Mouse (Mus musculus) stomach, embryonic 14.5 days (tissue): Measurements from ENCODE around the gene Map2k7. TPM values are rescaled to one million over a fixed set of nuclear protein-coding genes. Genes with fewer than 3 reads are reported as not detected.

Experiments
- ATAC-seq: fragments of 200-750 bp; cut with Nextera tagmentation; 2 replicates; pipeline ENCODE4 v1.8.0; 2017; ENCODE audit warnings: low read depth, moderate TSS enrichment; ENCODE audit not compliant: insufficient number of reproducible peaks, insufficient read depth, low FRiP score
- H3K27ac ChIP-seq: fragments of 300-500 bp; sonication (generic); 2 replicates; pipeline ENCODE4 v1.5.1; 2014; ENCODE audit warnings: mild to moderate bottlenecking, low read length, moderate library complexity, mixed read lengths
- H3K27me3 ChIP-seq: fragments of 300-500 bp; sonication (generic); 2 replicates; pipeline ENCODE4 v1.6.1; 2014; ENCODE audit warnings: low read length, control low read depth, mixed read lengths; ENCODE audit not compliant: control insufficient read depth, insufficient read depth
- H3K36me3 ChIP-seq: fragments of 300-500 bp; sonication (generic); 2 replicates; pipeline ENCODE4 v1.6.1; 2014; ENCODE audit warnings: mild to moderate bottlenecking, control low read depth, low read length, moderate library complexity, mixed read lengths; ENCODE audit not compliant: control insufficient read depth, insufficient read depth
- H3K4me1 ChIP-seq: fragments of 300-500 bp; sonication (generic); 2 replicates; pipeline ENCODE4 v1.6.1; 2014; ENCODE audit warnings: low read length, control low read depth, mixed read lengths; ENCODE audit not compliant: control insufficient read depth, insufficient read depth
- H3K4me2 ChIP-seq: fragments of 300-500 bp; sonication (generic); replicated peaks from 2 replicates; pipeline ENCODE4 v1.6.1; 2014; ENCODE audit warnings: low read depth, low read length, control low read depth
- H3K4me3 ChIP-seq: fragments of 300-500 bp; sonication (generic); 2 replicates; pipeline ENCODE4 v1.5.1; 2014; ENCODE audit warnings: low read depth, low read length, control low read depth
- H3K9ac ChIP-seq: fragments of 300-500 bp; sonication (generic); replicated peaks from 2 replicates; pipeline ENCODE4 v1.6.1; 2014; ENCODE audit warnings: low read depth, mild to moderate bottlenecking, control low read depth, low read length, moderate library complexity, mixed read lengths
- H3K9me3 ChIP-seq: fragments of 300-500 bp; sonication (generic); 2 replicates; pipeline ENCODE4 v1.6.1; 2016; ENCODE audit warnings: low read depth, low read length, control low read depth; ENCODE audit not compliant: control insufficient read depth
- WGBS: fragments of 180-500 bp; shearing (Covaris S2); extraction: QIAGEN DNeasy Blood & Tissue Kit; methylation state at CpG from one replicate; pipeline ENCODE4 v1.1.7; 2014; 5-methylcytosine and 5-hydroxymethylcytosine counted together
- polyA plus RNA-seq: library from polyadenylated mRNA; unstranded; fragments of >200 nt; fragmentation: Nextera tagmentation; extraction: Ambion mirVana; gene quantifications from 2 replicates; pipeline ENCODE4 v1.2.1, GENCODE M21; 2014

The Map2k7 gene
- polyA plus RNA-seq: 22.0 and 26.0 TPM in 2 replicates

DNA sequence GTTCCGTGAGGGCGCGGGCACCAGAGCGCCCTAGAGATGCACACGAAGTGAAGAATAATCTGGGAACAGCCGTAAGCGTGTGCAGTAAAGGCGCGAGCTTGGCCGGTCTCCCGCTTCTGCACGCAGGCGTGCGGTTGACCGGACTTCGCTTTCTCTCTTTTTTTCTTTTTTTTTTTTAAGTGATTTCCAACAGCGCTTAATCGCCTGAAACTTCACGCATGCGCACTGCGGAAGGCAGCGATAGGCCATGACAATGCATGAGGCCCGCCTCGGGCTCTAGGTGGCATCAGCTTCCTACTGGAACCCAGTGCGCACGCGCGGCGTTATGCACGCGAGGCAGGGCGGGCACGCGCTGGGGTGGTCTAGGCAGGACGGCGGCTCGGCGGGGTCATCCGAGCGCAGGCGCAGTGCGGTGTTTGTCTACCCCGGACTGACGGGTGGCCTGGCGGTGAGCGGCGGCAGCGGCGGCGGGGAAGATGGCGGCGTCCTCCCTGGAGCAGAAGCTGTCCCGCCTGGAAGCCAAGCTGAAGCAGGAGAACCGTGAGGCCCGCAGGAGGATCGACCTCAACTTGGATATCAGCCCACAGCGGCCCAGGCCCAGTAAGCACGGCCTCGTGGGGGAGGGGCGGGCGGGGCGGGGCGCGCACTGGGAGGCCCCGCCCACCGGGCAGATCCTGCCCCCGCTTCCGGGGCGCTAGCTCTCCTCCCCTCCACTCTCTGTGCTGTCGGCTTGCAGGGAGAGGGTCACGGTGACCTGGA, at the start of gene Map2k7, which contains the start of gene Gm49320:
TSS of gene Map2k7 (plus strand) at position 307 of the 759 bp plus-strand sequence.
TSS of gene Gm49320 (plus strand) at position 432 of the 759 bp plus-strand sequence.
- ATAC-seq: peak; percentile 95
- peak within 1 kb of the TSS; percentile 60 for H3K9ac ChIP-seq
- peak within 1 kb of the TSS; percentile 76 for H3K4me2 ChIP-seq

DNA sequence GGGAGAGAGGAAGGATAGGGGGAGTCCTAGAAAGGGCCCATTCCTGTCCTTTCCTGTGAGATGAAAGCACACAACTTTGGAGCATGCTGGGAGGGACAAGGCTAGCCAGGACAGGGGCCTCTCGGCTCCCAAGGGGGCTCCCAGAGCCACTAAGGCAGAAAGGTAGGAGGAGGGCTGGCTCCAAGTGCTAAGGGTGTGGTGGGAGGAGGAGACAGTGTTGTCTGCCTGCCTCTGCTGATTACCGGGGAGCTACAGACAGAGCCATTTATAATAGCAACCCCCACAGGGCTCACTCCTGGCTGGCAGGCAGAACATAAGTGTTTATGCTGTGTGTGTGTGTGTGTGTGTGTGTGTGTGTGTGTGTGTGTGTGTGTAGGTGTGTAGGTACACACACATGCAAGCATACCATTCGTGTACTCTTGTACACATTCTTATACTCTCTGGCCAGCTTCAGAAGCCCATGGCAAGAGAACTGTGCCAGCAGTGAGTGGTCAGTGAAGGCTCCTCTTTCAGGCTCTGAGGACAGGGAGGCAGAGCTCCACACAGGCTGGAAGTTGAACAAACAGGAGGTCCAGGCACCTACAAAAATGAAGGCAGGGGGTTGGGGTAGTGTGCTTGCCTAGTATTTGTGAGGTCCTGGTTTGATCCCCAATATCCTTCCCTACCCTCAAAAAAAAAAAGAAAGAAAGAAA, 49.4 kb upstream of the Map2k7 start:
- Histone ChIP-seq H3K4me1 (0 out of 2 replicates have a peak, but pooled peaks cover 3% of the 10 kb centered on the region), H3K9ac (no peak overlapping the region), H3K4me2 (no peak overlapping the region), H3K4me3 (no peak overlapping the region), H3K27ac (no peak overlapping the region), H3K36me3 (peaks cover 5% of the 10 kb centered on the region; the same call in 1 of the 2 replicates), H3K9me3 (no peaks in the 10 kb centered on the region), H3K27me3 (no peaks in the 10 kb centered on the region)
- no peak for ATAC-seq
- WGBS: 38% methylated on average over 3 of the region's 3 CpGs

More for the DNA sequence above, at the start of gene Map2k7, which contains the start of gene Gm49320:
- Histone ChIP-seq H3K27me3 (no peaks in the 10 kb centered on the region), H3K4me1 (peaks cover 17% of the 10 kb centered on the region), H3K27ac (peak within 1 kb of the TSS; percentile 97), H3K9me3 (no peaks in the 10 kb centered on the region), H3K4me3 (peak within 1 kb of the TSS; percentile 74), H3K36me3 (peaks cover 16% of the 10 kb centered on the region)
- WGBS: under 1% methylated on average over 67 of the region's 71 CpGs

DNA sequence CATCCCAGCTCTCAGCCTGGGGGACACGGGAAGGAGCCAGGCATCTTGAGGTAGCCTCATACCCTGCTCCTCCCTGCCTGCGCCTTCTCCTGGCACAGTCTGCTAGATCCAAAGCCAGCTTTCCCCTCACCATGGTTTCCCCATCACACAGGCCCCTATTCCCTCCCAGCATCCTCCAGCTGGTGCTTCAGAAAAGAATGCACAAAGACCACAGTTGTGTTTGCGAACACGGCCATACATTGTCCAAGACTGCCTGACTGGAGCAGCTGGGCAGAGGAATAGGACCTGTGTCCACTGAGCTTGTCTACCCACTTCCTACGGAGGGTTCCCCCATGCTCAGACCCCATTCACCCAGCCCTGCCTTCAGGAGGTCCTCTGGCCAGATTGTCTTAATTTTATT, 46.2 kb upstream of the Map2k7 start:
- H3K27ac ChIP-seq: 0 out of 2 replicates have a peak overlapping the region, but pooled peaks have one; percentile 44
- no peak overlapping the region for H3K4me2 ChIP-seq
- ATAC-seq: no peak
- H3K27me3 ChIP-seq: no peaks in the 10 kb centered on the region
- H3K36me3 ChIP-seq: peaks cover 3% of the 10 kb centered on the region; the same call in 1 of the 2 replicates
- 0 out of 2 replicates have a peak, but pooled peaks cover 3% of the 10 kb centered on the region for H3K4me1 ChIP-seq
- no peak overlapping the region for H3K4me3 ChIP-seq
- no peaks in the 10 kb centered on the region for H3K9me3 ChIP-seq
- no peak overlapping the region for H3K9ac ChIP-seq
- WGBS: 66% methylated on average over 5 of the region's 5 CpGs

DNA sequence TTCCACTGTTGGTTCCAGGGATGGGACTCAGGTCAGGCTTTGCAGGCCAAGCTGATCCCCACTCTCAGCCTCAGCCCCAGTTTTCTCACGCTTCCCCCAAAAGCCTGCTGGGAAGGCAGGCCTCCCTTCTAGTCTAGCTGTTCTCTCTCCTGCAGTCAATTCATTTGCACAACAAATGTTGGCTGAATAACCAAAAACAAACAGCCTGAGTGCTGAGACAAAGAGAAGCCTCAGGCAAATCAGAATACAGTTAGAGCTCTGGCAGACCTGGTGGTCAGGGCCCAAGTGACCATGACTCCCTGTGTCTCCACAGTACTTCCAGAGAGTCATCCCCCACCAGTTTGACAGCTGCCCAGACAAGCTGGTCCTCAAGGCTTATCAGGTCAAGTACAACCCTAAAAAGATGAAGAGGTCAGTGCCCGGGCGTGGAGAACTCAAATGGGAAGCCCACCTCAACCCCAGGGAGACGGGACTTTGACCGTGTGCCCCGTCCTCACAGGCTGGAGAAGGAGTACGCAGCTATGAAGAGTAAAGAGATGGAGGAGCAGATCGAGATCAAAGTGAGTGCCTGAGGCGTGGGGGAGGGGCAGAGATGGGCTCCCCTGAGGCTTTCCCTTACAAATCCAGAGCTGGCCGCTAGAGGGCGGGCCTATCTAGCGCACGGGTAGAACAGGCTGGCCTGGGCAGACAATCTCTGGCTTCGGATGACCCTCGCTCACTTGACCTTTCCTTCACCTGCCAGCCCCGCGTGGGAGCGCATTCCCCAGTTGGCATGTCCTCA, 45.5 kb upstream of the Map2k7 start:
- no peaks in the 10 kb centered on the region for H3K27me3 ChIP-seq
- 0 out of 2 replicates have a peak, but pooled peaks cover 3% of the 10 kb centered on the region for H3K4me1 ChIP-seq
- no peak overlapping the region for H3K4me2 ChIP-seq
- H3K27ac ChIP-seq: peak overlapping the region; percentile 44; the same call in 1 of the 2 replicates
- H3K9ac ChIP-seq: no peak overlapping the region
- ATAC-seq: peak; percentile 80
- H3K4me3 ChIP-seq: no peak overlapping the region
- 9% methylated on average over 18 of the region's 18 CpGs for WGBS
- H3K9me3 ChIP-seq: no peaks in the 10 kb centered on the region
- H3K36me3 ChIP-seq: no peaks in the 10 kb centered on the region; the same call in 1 of the 2 replicates

DNA sequence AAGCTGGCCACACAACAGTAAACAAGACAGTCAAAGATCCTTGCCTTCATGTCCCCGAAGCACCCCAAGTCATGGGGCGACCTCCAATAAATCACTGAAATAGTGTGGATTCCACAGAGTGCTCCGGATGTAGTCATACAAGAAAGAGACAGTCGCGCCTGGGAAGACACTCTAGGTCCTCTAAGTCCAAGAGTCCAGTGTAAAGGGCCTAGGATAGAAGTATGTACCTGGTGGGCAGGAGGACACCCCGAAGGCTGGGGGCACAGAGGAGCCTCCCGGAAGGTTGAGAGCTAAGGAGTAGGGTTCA, 45.0 kb upstream of the Map2k7 start:
- no peaks in the 10 kb centered on the region; the same call in 1 of the 2 replicates for H3K36me3 ChIP-seq
- ATAC-seq: no peak
- H3K9ac ChIP-seq: no peak overlapping the region
- H3K27me3 ChIP-seq: no peaks in the 10 kb centered on the region
- 0 out of 2 replicates have a peak, but pooled peaks cover 3% of the 10 kb centered on the region for H3K4me1 ChIP-seq
- no peak overlapping the region for H3K4me3 ChIP-seq
- 44% methylated on average over 7 of the region's 7 CpGs for WGBS
- H3K9me3 ChIP-seq: no peaks in the 10 kb centered on the region
- no peak overlapping the region for H3K27ac ChIP-seq
- H3K4me2 ChIP-seq: no peak overlapping the region

DNA sequence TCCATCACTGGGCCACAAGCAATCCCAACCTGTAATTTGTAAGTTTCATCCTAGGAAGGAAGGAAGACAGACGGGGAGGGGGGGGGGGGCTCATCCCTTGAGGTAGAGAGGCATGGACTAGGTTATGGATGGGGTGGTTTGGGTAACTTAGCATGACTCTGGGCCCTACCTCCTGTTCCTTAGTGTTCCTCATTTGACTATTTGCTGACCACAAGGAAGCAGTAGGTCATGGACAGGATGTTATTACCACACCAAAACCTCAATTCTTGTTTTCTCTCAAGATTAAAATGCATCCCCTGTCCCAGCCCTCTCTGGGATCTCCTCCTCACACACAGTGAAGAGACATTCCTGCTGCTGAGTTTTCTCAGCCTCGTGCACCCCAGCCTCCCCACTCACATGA, 37.2 kb upstream of the Map2k7 start:
- Histone ChIP-seq H3K9me3 (no peaks in the 10 kb centered on the region), H3K4me1 (peaks cover 3% of the 10 kb centered on the region; the same call in 1 of the 2 replicates), H3K4me3 (no peak overlapping the region), H3K4me2 (no peak overlapping the region), H3K27me3 (peaks cover 7% of the 10 kb centered on the region; the same call in 1 of the 2 replicates), H3K9ac (no peak overlapping the region), H3K36me3 (no peaks in the 10 kb centered on the region; the same call in 1 of the 2 replicates), H3K27ac (no peak overlapping the region)
- 71% methylated on average over 2 of the region's 2 CpGs for WGBS
- no peak for ATAC-seq

DNA sequence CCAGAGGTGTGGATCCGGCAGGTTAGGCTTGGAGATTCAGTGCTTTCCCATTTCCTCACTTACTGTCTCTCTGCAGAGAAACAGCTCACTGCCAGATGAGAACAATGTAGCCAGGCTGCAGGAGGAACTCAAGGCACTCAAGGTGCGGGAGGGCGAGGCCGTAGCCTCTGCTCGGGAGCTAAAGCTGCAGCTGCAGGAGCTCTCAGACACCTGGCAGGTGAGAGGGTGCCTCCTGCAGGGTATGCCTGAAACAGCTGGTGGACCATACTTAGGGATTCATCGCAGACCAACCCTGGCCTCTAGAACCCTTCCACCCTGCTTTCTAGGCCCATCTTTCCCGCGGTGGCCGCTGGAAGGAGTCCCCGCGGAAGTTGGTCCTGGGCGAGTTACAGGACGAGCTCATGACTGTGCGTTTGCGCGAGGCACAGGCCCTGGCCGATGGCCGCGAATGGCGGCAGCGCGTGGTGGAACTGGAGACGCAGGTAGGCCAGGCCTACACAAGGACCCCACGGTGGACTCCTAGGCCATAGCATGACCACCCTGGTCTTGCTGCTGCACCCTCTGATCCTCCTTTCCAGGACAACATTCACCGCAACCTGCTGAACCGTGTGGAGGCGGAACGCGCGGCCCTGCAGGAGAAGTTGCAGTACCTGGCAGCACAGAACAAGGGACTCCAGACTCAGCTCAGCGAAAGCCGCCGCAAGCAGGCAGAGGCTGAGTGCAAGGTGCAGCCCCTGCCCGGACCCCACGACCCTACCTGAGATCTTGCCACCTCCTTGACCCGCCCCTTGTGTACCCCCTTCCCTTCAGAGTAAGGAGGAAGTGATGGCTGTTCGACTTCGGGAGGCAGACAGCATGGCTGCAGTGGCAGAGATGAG, 33.1 kb upstream of the Map2k7 start:
- Histone ChIP-seq H3K36me3 (no peaks in the 10 kb centered on the region; the same call in 1 of the 2 replicates), H3K27ac (no peak overlapping the region), H3K4me1 (peaks cover 3% of the 10 kb centered on the region; the same call in 1 of the 2 replicates), H3K4me2 (peak overlapping the region; percentile 23; the same call in 1 of the 2 replicates), H3K9me3 (no peaks in the 10 kb centered on the region), H3K27me3 (peaks cover 7% of the 10 kb centered on the region; the same call in 1 of the 2 replicates), H3K9ac (no peak overlapping the region), H3K4me3 (no peak overlapping the region)
- no peak for ATAC-seq
- 30% methylated on average over 38 of the region's 38 CpGs for WGBS
